Mouse (Mus musculus) frontal cortex, adult 2 months (tissue): ENCODE measurements around the gene Nyap2. TPM values are rescaled to one million over a fixed set of nuclear protein-coding genes. Genes with fewer than 3 reads are reported as not detected.

Experiments used
- DNase-seq, 2 experiments: peaks; one replicate each; pipeline ENCODE4 v3.0.0; 2022; ENCODE audit warnings: low spot score in 1 of 2; ENCODE audit errors: extremely low spot score in 1 of 2
- polyA plus RNA-seq: library from polyadenylated mRNA; depleted of rRNA; stranded (reverse); fragments of >200 nt; gene quantifications from 2 replicates; pipeline ENCODE4 v1.2.3, GENCODE M21; 2012

Nyap2 gene
- polyA plus RNA-seq, 1 experiment: 14.5 TPM

DNA sequence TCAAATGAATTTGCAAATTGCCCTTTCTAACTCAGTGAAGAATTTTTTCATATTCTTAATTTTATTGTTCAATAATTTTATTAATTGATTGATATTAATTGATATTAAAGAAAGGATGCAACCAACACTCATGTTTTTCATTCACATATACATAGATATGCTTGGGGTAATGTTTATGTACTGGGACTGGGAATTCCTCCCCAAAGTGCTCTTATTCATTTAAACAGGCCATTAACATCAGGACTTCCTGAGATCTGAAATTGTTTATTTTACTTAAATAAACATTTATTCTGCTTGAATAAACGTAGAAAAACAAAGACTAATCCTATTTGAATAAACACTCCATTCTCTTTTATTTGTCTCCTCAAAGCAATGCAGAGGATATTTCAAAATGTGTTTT, 311.0 kb downstream of the Nyap2 start:
- DNase-seq: no peak
